Mouse (Mus musculus) heart, postnatal 0 days (tissue): ENCODE results near the gene Naa25. TPM values are rescaled to one million over a fixed set of nuclear protein-coding genes. Genes with fewer than 3 reads are reported as not detected.
A peak's percentile ranks its signal among the peaks of the same experiment; 100 is the strongest.

Experiments
- ATAC-seq: fragments of 200-750 bp; cut with Nextera tagmentation; 2 replicates; pipeline ENCODE4 v1.8.0; 2017; ENCODE audit warnings: low read depth, moderate number of reproducible peaks, moderate library complexity; ENCODE audit not compliant: insufficient read depth
- DNase-seq: peaks from one replicate; pipeline ENCODE4 v3.0.0-alpha.2; 2016; ENCODE audit warnings: low spot score
- H3K27ac ChIP-seq: fragments of 300-500 bp; sonication (generic); 2 replicates; pipeline ENCODE4 v1.5.1; 2014; ENCODE audit warnings: low read depth, mild to moderate bottlenecking
- H3K27me3 ChIP-seq: fragments of 300-500 bp; sonication (generic); 2 replicates; pipeline ENCODE4 v1.6.1; 2014; ENCODE audit warnings: low read length, mixed read lengths; ENCODE audit not compliant: control insufficient read depth, insufficient read depth
- H3K36me3 ChIP-seq: fragments of 300-500 bp; sonication (generic); replicated peaks from 2 replicates; pipeline ENCODE4 v1.6.1; 2014; ENCODE audit warnings: low read length, mixed read lengths; ENCODE audit not compliant: control insufficient read depth, insufficient read depth
- H3K4me1 ChIP-seq: fragments of 300-500 bp; sonication (generic); 2 replicates; pipeline ENCODE4 v1.6.1; 2014; ENCODE audit warnings: antibody characterized with exemption; ENCODE audit not compliant: control insufficient read depth, insufficient read depth
- H3K4me2 ChIP-seq: fragments of 300-500 bp; sonication (generic); 2 replicates; pipeline ENCODE4 v1.6.1; 2014; ENCODE audit warnings: low read depth, mild to moderate bottlenecking, low read length, moderate library complexity
- H3K4me3 ChIP-seq: fragments of 300-500 bp; sonication (generic); 2 replicates; pipeline ENCODE4 v1.5.1; 2014; ENCODE audit warnings: low read depth, low read length
- H3K9ac ChIP-seq: fragments of 300-500 bp; sonication (generic); replicated peaks from 2 replicates; pipeline ENCODE4 v1.6.1; 2014; ENCODE audit warnings: low read depth, low read length, mixed read lengths
- H3K9me3 ChIP-seq: fragments of 300-500 bp; sonication (generic); replicated peaks from 2 replicates; pipeline ENCODE4 v1.6.1; 2016; ENCODE audit warnings: low read length; ENCODE audit not compliant: control insufficient read depth
- CTCF ChIP-seq: IDR thresholded peaks from 2 replicates; pipeline ENCODE4 v1.5.1; 2016; ENCODE audit warnings: antibody characterized with exemption, control low read depth, low read depth
- EP300 ChIP-seq: IDR thresholded peaks from 2 replicates; pipeline ENCODE4 v1.6.1; 2016; ENCODE audit warnings: antibody characterized with exemption, low read depth
- WGBS: fragments of 180-500 bp; shearing (Covaris S2); extraction: QIAGEN DNeasy Blood & Tissue Kit; methylation state at CpG from one replicate; pipeline ENCODE4 v1.1.7; 2014; 5-methylcytosine and 5-hydroxymethylcytosine counted together
- polyA plus RNA-seq: library from polyadenylated mRNA; unstranded; fragments of >200 nt; fragmentation: Nextera tagmentation; extraction: Ambion mirVana; gene quantifications from 2 replicates; pipeline ENCODE4 v1.2.1, GENCODE M21; 2015
- total RNA-seq: library from RNA; depleted of rRNA; stranded (reverse); fragments of >200 nt; gene quantifications from 2 replicates; pipeline ENCODE4 v1.2.3, GENCODE M21; 2014; ENCODE audit warnings: low replicate concordance

Naa25 gene
- total and polyA plus RNA-seq, 2 experiments from 2014 or later = 15.8 to 21.4 TPM

DNA sequence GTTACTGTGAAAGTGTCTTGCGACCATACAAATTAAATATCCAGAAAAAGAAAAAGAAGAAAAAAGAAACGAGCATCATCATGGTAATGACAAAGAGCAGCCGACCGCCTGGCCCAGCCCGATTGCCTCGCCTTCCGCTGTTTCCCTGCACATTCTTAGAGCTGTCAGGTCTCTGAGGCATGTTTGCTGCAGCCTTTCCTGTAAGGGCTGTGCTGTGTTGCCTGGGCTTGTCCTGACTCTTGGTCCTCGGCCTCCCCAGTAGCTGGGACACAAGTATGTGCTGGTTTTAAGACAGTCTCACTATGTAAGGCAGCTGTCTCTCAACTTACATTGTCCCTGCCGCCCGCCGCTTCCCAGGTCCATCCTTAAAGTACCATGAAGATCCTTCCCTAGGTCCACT is 41.0 kb downstream of the Naa25 start:
- WGBS = 89% methylated on average over 11 of the region's 11 CpGs
- no peak for DNase-seq
- Histone ChIP-seq H3K36me3 (peaks cover 90% of the 10 kb centered on the region), H3K9ac (no peak overlapping the region), H3K27me3 (no peaks in the 10 kb centered on the region), H3K4me2 (no peak overlapping the region), H3K4me1 (no peaks in the 10 kb centered on the region), H3K27ac (no peak overlapping the region), H3K4me3 (no peak overlapping the region), H3K9me3 (no peaks in the 10 kb centered on the region)
- no peak for ATAC-seq
- TF ChIP-seq EP300 (no peak), CTCF (no peak)

DNA sequence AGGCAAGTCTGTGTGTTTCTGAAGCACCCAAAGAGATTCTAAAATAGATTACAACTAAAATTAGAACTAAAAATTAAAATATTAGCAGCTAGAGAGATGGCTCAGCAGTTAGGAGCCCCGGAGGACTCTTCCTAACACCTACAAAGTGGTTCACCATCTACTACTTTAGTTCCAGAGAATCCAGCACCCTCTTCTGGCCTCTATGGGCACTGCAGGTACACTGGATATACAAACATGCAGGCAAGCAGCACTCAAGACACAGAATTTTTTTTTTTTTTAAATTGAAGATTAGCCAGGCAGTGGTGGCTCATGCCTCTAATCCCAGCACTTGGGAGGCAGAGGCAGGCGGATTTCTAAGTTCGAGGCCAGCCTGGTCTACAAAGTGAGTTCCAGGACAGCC is 45.8 kb downstream of the Naa25 start:
- WGBS = 92% methylated on average over 3 of the region's 3 CpGs
- peaks cover 94% of the 10 kb centered on the region for H3K36me3 ChIP-seq
- no peaks in the 10 kb centered on the region for H3K9me3 ChIP-seq
- H3K4me3 ChIP-seq = no peak overlapping the region
- H3K9ac ChIP-seq = no peak overlapping the region
- no peak overlapping the region for H3K27ac ChIP-seq
- ATAC-seq = no peak
- DNase-seq = no peak
- H3K4me2 ChIP-seq = no peak overlapping the region
- no peaks in the 10 kb centered on the region for H3K4me1 ChIP-seq
- H3K27me3 ChIP-seq = no peaks in the 10 kb centered on the region
- TF ChIP-seq EP300 (no peak), CTCF (peak; percentile 39)

GRCm38 (mm10) chr5:121444870-121445269 is 47.1 kb downstream of the Naa25 start:
- no peak for TF ChIP-seq EP300
- TF ChIP-seq CTCF = no peak
- H3K27ac ChIP-seq = no peak overlapping the region
- H3K36me3 ChIP-seq = peaks cover 89% of the 10 kb centered on the region
- H3K4me2 ChIP-seq = no peak overlapping the region
- H3K9ac ChIP-seq = no peak overlapping the region
- no peak for ATAC-seq
- H3K4me1 ChIP-seq = no peaks in the 10 kb centered on the region
- 83% methylated on average over 5 of the region's 5 CpGs for WGBS
- no peak for DNase-seq
- H3K9me3 ChIP-seq = no peaks in the 10 kb centered on the region
- H3K4me3 ChIP-seq = no peak overlapping the region
- H3K27me3 ChIP-seq = no peaks in the 10 kb centered on the region

GRCm38 (mm10) chr5:121448450-121448849 is 50.7 kb downstream of the Naa25 start:
- 89% methylated on average over 3 of the region's 3 CpGs for WGBS
- DNase-seq (no peak), ATAC-seq (no peak)
- Histone ChIP-seq H3K9me3 (no peaks in the 10 kb centered on the region), H3K4me2 (no peak overlapping the region), H3K27ac (no peak overlapping the region), H3K4me3 (no peak overlapping the region), H3K36me3 (peaks cover 57% of the 10 kb centered on the region), H3K4me1 (peaks cover 12% of the 10 kb centered on the region), H3K9ac (no peak overlapping the region), H3K27me3 (no peaks in the 10 kb centered on the region)
- TF ChIP-seq EP300 (no peak), CTCF (no peak)

- DNase-seq (peak; percentile 53), ATAC-seq (no peak)
- Histone ChIP-seq H3K4me1 (peaks cover 27% of the 10 kb centered on the region), H3K4me2 (no peak overlapping the region), H3K4me3 (no peak overlapping the region), H3K9ac (no peak overlapping the region), H3K27me3 (no peaks in the 10 kb centered on the region), H3K36me3 (peaks cover 42% of the 10 kb centered on the region), H3K9me3 (no peaks in the 10 kb centered on the region), H3K27ac (no peak overlapping the region)
- WGBS = 66% methylated on average over 6 of the region's 6 CpGs
- TF ChIP-seq CTCF (peak; percentile 43), EP300 (no peak)
Measured at GRCm38 (mm10) chr5:121449976-121450375, 52.2 kb downstream of the Naa25 start.

- TF ChIP-seq CTCF (no peak), EP300 (no peak)
- H3K36me3 ChIP-seq = peaks cover 37% of the 10 kb centered on the region
- WGBS = 81% methylated on average over 9 of the region's 9 CpGs
- no peaks in the 10 kb centered on the region for H3K9me3 ChIP-seq
- no peaks in the 10 kb centered on the region for H3K27me3 ChIP-seq
- no peak overlapping the region for H3K4me2 ChIP-seq
- H3K4me1 ChIP-seq = peaks cover 27% of the 10 kb centered on the region
- no peak overlapping the region for H3K4me3 ChIP-seq
- DNase-seq (no peak), ATAC-seq (no peak)
- H3K27ac ChIP-seq = no peak overlapping the region
- H3K9ac ChIP-seq = no peak overlapping the region; the same call in 1 of the 2 replicates
Measured at GRCm38 (mm10) chr5:121450476-121450875, 52.7 kb downstream of the Naa25 start.
